Mouse (Mus musculus): ENCODE measurements around the gene Myadml2.
A peak's percentile ranks its signal among the peaks of the same experiment; 100 is the strongest.

Gene Myadml2

GRCm38 (mm10) chr11:120609250-120609649 lies 38.7 kb downstream of the Myadml2 start:
- DNase-seq (ENCODE audit: low read depth) = no peak

- DNase-seq (ENCODE audit: low read depth) = no peak
Measured at GRCm38 (mm10) chr11:120608241-120609034, 39.5 kb downstream of the Myadml2 start, which contains the start of gene Npb. TSS of gene Npb (plus strand) at chr11:120608477.

- DNase-seq (ENCODE audit: low read depth) = no peak
Measured at GRCm38 (mm10) chr11:120606764-120607163, 41.2 kb downstream of the Myadml2 start.

DNA sequence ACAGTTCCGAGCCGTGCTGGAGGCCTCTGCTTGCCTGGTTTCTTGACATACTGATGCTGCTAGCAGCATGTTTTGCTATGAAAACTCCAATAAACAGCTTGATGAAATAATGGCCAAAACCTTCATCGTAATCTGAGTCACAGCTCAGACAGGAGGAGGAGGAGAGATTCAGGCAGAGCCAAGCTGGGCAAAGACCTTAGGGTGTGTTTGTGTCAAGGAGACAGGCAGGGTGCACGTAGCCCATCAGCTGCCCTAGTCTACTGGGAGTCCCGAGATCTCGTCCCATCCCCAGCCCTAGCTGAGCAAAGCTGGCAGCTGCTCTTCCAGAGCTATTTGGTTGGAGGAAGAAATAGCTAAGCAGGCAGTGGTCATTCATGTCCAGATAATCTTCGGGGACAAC lies 42.3 kb downstream of the Myadml2 start:
- DNase-seq (ENCODE audit: low read depth) = no peak

GRCm38 (mm10) chr11:120603545-120603944 lies 44.4 kb downstream of the Myadml2 start:
- no peak for DNase-seq (ENCODE audit: low read depth)

DNA sequence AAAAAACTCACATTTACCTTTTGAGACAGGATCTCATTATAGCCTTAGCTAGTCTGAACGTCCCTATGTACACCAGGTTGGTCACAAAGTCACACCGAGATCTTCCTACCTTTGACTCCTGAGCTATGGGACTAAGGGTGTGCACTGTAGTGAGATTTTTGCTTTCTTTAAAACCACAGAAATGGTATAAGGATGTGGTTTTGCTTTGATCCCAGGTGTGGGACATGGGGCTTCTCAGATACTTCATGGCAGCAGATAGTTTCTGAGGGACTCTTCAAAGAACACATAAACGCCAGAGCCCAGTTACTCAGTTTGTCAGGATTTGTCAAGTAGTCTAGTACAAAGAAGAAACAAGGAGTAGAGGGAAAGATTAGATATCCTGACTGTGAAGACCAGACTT lies 47.2 kb downstream of the Myadml2 start:
- no peak for DNase-seq (ENCODE audit: low read depth)

- DNase-seq (ENCODE audit: low read depth) = no peak
Measured at GRCm38 (mm10) chr11:120598990-120599549, 48.9 kb downstream of the Myadml2 start.

DNA sequence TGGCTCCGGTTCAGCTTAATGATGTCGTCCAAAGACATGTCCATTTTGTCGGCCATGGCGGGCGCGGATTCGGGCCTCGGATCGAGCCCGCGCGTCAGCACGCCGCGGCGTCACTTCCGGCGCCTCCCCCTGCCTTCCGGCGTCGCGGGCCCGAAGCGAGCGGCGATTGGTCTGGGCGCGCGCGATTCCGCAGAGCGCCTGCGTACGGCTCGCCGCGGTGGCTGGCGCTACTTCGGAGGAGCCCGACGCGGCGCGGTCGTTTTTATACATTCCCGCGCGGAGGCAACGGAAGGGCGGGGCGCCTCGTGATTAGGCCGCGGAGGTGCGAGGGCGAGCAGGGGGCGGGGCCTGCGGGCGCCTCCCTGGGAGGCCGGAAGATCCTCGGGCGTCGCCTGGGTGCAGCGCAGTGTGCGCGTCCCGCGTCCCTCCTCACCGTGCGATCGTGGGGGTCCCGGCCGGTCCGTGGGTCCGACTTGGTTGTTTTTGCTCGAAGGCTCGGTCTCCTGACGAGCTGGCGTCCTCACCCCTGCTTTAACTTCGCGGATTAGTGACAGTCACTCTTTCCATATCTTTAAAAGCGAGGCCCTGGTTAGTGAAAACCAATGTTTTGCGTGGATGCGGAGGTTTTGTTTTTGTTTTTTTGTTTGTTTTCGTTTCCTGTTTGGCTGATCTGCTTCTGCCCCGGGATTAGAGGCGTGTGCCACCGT lies 49.5 kb downstream of the Myadml2 start, which contains the start of the genes Alyref and Anapc11:
Gene Alyref, minus strand, starts transcription at position 83 of the 707 bp plus-strand sequence.
Gene Anapc11, plus strand, starts transcription at position 139 of the 707 bp plus-strand sequence.
- DNase-seq (ENCODE audit: low read depth) = peak; percentile 92

DNA sequence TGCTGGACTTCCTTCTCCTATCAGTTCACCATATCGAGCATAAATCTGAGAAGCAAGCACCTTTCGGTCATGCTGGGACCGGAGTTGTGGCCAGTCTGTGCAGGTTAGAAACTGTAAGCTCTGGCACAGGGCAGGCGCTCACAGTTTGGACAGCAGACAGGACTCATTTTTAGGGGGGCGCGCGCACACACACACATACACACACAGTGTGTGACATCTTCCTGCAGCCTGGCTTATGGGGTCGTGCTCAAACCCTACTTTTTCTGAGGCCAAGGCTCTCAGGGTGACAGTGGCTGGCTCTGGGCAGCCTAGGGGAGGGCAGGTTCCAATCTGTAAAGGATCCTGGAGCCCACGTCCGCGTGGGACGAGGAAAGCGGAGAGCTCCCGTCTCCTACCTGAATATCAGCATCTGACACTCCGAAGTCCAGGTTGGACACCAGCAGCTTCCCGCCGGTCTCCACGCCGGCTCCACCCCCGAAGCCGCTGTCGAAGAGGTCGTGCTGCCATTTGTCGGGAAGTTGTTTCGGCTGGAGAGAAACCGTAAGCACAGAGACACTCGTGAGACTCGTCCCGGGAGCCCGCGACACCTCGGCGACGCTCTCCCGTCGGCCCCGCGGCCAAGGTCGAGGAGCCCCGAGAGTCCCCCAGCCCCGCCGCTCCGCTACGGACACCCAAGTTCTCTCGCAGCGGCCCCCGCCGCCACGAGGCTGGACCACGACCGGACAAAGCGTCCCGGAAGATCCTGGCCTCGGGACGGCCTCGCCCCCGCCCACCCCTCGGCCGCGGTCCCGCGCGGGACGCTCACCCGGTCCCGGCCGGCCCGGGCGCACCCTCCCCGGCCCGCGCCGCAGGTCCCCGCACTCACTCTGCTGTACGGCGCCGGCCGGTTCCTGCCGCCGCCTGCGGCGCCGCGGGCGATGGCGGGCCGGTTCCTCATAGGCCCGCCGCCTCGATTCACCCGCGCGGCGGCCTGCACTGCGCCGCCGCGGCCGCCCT lies 50.4 kb downstream of the Myadml2 start:
- no peak for DNase-seq (ENCODE audit: low read depth)
